Mouse (Mus musculus) embryonic fibroblast, embryonic 13.5 days (primary cell): ENCODE data around the gene Hist2h2aa2.
"Not testable (repeated sequence)": the region's sequence is repeated elsewhere in the genome, so short reads cannot be mapped to it uniquely, and the experiment has no call there.

Experiments
- CTCF ChIP-seq: IDR thresholded peaks from 2 replicates; pipeline ENCODE4 v1.5.1; 2011; ENCODE audit warnings: mild to moderate bottlenecking, control low read depth, low read length, moderate library complexity, borderline replicate concordance; ENCODE audit not compliant: insufficient read depth
- POLR2A ChIP-seq: IDR thresholded peaks from 2 replicates; pipeline ENCODE4 v1.6.1; 2011; ENCODE audit warnings: low read depth, mild to moderate bottlenecking, control low read depth, low read length, moderate library complexity

DNA sequence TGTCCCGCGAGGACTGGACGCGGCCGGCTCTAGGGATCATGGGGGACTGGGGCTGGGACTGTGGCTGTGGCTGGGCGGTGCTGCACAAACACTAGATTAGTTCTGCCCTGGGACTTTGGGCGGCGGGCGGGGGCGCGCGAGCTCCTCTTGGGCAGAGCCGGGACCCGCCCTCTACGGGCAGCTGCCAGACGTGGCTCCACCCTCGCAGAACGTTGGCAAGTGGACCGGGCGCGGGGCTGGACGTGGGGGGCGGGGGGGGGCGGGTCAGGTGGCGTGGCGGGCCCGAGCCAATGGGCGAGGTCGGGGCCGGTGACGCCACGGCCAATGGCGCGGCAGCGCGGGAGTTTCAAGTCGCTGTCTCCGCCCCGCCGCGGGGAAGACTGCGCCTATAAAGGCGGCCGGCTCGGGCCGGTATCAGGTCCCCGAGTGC is 6.4 kb upstream of the Hist2h2aa2 start, which contains the start of gene Hist2h3c1:
- not testable (repeated sequence) for TF ChIP-seq CTCF, POLR2A
